Mouse (Mus musculus) heart, adult 10 weeks (tissue): Measurements from ENCODE around the gene Bcs1l. TPM values are rescaled to one million over a fixed set of nuclear protein-coding genes. Genes with fewer than 3 reads are reported as not detected.

ENCODE experiments used
- polyA plus RNA-seq: library from polyadenylated mRNA; stranded (reverse); fragments of 350-450 nt; fragmentation: Illumina TruSeq; extraction: RNeasy Lipid Tissue Mini Kit (QIAGEN cat#74804); gene quantifications from one replicate; pipeline ENCODE4 v1.2.3, GENCODE M21; 2014; ENCODE audit warnings: low read depth, low replicate concordance

Gene Bcs1l
- 32.6 TPM for polyA plus RNA-seq

DNA sequence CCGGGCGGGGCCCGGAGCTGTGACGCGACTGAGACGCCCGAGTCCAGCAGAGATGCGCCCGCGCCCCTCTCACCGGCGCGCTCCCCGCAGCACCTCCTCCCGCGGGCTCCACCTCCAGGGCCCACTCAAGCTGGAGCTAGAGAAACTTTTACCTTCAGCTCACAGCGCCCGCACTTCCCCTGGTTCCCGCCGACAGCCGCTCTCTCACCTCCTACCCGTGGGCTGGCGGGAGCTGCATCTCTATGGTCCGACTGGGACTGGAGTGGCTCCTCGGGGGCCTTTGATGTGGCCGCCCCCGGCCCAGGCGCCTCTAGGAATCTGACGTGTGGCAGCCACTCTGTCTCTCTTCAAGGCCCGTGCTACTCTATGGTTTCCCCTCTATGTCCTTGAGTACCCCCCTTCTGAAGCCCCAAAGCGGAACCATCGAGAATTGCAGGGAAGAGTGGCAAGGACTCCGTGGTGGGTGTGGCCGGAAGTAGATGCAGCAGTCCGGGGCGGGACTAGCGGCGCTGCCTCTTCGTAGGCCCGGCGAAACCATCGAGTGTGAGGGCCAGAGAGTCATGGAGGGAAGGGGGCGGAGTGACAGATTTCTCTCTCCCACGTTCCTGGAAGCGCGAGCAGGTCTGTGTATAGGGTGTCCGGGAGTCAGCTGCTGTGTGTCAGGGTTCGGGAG is at the start of gene Bcs1l, which contains the start of gene Zfp142:
TSS of gene Bcs1l (plus strand) at position 517 of the 673 bp plus-strand sequence.
TSS of gene Zfp142 (minus strand) at position 474 of the 673 bp plus-strand sequence.

DNA sequence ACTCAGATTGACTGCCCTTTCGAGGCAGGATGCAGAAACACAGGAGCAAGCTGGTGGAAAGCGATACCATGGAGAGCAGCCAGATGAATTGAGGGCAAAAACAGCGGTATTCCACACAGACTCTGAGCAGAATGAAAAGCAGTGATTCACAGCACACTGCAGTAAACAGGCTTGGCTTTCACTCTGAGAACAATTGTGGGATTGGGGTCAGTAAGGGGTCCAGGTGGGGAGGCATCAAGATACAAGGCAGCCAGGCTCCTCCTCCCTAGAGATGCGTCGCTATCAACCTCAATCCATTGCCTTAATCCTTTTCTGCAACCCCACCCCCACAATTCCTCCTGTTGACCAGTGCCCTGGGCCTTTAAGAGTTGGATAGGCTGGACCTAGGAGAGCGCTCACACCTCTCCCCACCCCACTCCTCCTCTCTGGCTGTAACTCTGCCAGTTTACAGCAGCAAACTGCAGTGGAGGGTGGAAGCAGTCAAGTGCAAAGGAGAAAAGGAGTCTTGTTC is 45.6 kb upstream of the Bcs1l start, which contains the start of gene Plcd4:
TSS of gene Plcd4 (plus strand) at position 438 of the 511 bp plus-strand sequence.

DNA sequence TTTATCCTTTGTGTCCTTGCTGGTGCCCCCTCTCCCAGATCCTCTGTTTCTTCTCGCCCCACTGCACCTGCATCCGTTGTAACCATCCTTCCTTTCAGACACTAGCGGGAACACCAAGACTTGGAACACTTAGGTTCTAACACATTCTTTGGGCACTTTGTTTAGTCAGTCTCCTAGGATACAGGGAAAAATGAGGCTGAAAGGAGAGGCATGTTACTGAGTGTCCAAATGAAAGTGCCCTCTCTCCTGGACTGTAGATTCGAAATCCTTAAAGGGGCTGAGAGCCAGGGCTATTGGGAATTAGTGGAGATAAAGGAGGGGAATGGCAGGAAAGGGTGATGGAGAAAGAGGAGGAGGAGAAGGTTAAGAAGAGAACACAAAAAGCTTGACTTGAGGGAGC is 43.9 kb upstream of the Bcs1l start, which contains the start of gene Usp37:
TSS of gene Usp37 (minus strand) at position 101 of the 400 bp plus-strand sequence.

DNA sequence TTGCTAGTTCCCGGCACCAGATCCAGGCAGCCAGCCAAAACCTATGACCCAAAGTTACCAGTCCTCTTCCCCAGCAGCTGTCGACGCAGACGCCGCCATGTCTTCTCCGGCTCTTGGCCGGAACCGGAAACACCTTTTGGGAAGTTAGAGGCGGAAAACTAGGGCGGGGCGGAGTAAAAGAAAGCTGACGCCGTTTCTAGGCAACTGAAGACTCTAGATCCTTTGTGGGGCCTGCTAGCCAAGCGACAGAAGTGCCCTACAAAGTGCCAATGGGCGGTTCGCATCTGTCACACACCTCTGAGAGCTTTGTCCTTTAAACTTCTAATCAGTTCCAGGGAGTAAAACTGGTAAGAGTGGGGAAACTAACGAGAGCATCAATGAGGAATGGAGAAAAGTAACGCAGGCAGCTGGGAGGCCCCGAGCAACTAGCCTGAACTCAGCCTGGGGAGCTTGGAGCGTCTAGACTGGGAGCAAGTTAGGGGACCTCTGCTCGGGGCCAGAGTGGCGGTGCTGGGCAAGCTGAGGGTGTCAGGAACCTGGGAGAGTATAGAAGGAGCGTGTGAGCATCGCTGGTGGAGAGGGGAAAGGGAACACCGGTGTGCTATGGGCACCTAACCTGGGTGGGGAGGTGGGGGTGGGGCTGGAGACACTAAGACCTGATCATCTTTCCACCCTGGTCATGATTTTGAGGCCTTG is 13.3 kb downstream of the Bcs1l start, which contains the start of the genes Rnf25 and Stk36:
TSS of gene Rnf25 (minus strand) at position 131 of the 696 bp plus-strand sequence.
TSS of gene Stk36 (plus strand) at position 179 of the 696 bp plus-strand sequence.

Other genes with a start within 250 kb of the Bcs1l start
- 0.63 TPM for gene Catip, start 226.2 kb upstream of the Bcs1l start, polyA plus RNA-seq
- gene Slc11a1, start 213.1 kb upstream of the Bcs1l start, polyA plus RNA-seq, result 4.0 TPM
- 95.7 TPM for gene Ctdsp1, start 196.8 kb upstream of the Bcs1l start, polyA plus RNA-seq
- 0.37 TPM for gene Vil1, start 178.9 kb upstream of the Bcs1l start, polyA plus RNA-seq
- gene Cnot9, start 82.2 kb upstream of the Bcs1l start, polyA plus RNA-seq, result 12.3 TPM
- not detected for gene Plcd4, start 45.4 kb upstream of the Bcs1l start, polyA plus RNA-seq
- gene Usp37, start 44.0 kb upstream of the Bcs1l start, polyA plus RNA-seq, result 6.2 TPM
- 8.2 TPM for gene Zfp142, start within 50 bp of the Bcs1l start, polyA plus RNA-seq
- gene Rnf25, start 13.1 kb downstream of the Bcs1l start, polyA plus RNA-seq, result 22.2 TPM
- gene Stk36, start 13.2 kb downstream of the Bcs1l start, polyA plus RNA-seq, result 0.76 TPM
- gene Ttll4, start 73.5 kb downstream of the Bcs1l start, polyA plus RNA-seq, result 9.1 TPM
- gene Cyp27a1, start 125.3 kb downstream of the Bcs1l start, polyA plus RNA-seq, result 29.9 TPM
- gene Prkag3, start 160.9 kb downstream of the Bcs1l start, polyA plus RNA-seq, result 3.5 TPM
- not detected for gene Wnt6, start 183.6 kb downstream of the Bcs1l start, polyA plus RNA-seq
- gene Wnt10a, start 203.2 kb downstream of the Bcs1l start, polyA plus RNA-seq, result not detected